Mouse (Mus musculus) urinary bladder, adult 18-20 months (tissue): Measurements from ENCODE around the gene Acsl6.
"Not testable (repeated sequence)": the region's sequence is repeated elsewhere in the genome, so short reads cannot be mapped to it uniquely, and the experiment has no call there.

ENCODE experiments used
- DNase-seq, 2 experiments: peaks; one replicate each; pipeline ENCODE4 v3.0.0; 2022; ENCODE audit warnings: low spot score in 2 of 2, mixed read lengths in 2 of 2

Gene Acsl6

DNA sequence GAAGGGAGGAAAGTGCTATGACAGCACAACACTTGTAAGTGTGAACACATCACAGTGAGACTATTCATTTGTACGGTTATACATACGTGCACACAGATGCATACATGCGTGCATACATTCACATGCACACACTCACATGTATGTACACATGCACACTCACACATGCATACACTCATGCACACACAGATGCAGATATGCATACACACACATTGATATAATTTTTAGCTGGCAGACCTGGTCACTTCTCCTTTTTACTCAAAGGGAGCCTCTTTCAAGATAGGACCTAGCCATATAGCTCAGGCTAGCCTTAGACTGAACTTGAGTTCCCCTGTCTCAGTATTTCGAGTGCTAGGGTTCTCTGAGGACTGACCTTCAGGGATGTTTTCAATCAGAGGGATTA is 87.7 kb downstream of the Acsl6 start:
- no peak for DNase-seq

- DNase-seq: no peak
Observed at GRCm38 (mm10) chr11:54396686-54397085, 93.1 kb downstream of the Acsl6 start.

GRCm38 (mm10) chr11:54398058-54398457 is 94.5 kb downstream of the Acsl6 start:
- no peak for DNase-seq

DNA sequence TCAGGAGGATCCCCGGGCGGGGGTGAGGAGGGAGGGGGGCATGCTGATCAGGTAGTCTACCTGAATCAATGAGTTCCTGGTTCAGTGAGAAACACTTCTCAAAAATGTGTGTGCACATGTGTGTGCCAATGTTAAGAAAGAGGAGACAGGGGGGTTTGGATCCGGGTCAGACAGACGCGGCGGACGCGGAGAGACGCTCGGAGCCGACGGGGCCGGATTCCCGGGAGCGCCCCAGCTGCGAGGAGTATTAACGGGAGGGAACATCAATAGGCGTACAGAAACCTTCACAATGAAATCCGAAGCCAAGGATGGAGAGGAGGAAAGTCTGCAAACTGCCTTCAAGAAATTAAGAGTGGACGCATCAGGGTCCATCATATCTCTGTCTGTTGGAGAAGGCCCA is 97.2 kb downstream of the Acsl6 start:
- DNase-seq: not testable (repeated sequence)

GRCm38 (mm10) chr11:54404885-54405284 is 101.3 kb downstream of the Acsl6 start:
- DNase-seq: no peak

- DNase-seq: no peak
Observed at GRCm38 (mm10) chr11:54406930-54407546, 103.4 kb downstream of the Acsl6 start.

GRCm38 (mm10) chr11:54410612-54411011 is 107.0 kb downstream of the Acsl6 start:
- DNase-seq: no peak

DNA sequence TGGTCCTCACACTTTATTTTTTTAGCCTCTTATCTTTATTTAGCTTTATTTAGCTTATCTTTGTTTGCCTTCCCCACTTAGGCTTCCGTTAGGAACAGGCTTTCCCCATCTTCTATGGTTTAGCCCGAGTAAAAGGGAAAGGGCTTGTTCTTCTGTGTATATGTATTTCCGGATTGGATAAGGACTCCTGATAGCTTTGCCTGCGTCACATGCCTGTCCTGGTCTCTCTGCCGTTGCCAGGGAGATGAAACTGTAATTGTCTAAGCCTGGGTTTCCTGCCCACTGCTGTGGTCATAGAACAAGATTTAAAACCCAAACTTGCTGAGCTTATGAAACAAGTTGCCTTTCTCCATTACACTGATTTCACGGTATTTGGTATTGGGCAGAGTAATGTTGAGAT is 109.4 kb downstream of the Acsl6 start:
- no peak for DNase-seq
